In genomic region chr16:38941275-38941674, GRCm38 (mm10) we compare ENCODE assay signal across 12 mouse cellular contexts. TPM values are rescaled to one million over a fixed set of nuclear protein-coding genes. Genes with fewer than 3 reads are reported as not detected.
DNase-seq lines count a peak whose midpoint lies in the region; TF ChIP-seq lines count a peak whose summit lies in the region.
"Had no signal": no experiment of that assay in that cellular context is flagged by ENCODE, and none has a peak within 500 bp of the region (broad histone marks: within the 10 kb centered on the region; RNA-seq: fewer than 3 reads in every experiment).

No protein-coding gene starts in this region.

- intact Hi-C loops in left cerebral cortex, adult 2 months (cut with DNase I): no loop called here

- H3K4me3 ChIP-seq in left cerebral cortex, adult 2 months: no peak overlapping the region
- H3K4me3 ChIP-seq: embryonic facial prominence, embryonic 12.5 days; heart, embryonic 15.5 days; limb, embryonic 13.5 days had no signal

- no peak for TF ChIP-seq CTCF in left cerebral cortex, adult 2 months (IDR thresholded peaks at IDR 0.05)

- peak; percentile 43 for DNase-seq in cerebellum, adult 11-12 months
- DNase-seq in cerebellum, adult 8-10 months: no peak
- peak; percentile 72 to 77 for DNase-seq in frontal cortex, adult 2 months (ENCODE audit: extremely low spot score in 1 of 2, low spot score in 1 of 2)
- peak; percentile 34 to 65 for DNase-seq in left cerebral cortex, adult 2 months (ENCODE audit: extremely low spot score in 1 of 2, low spot score in 2 of 2)
- DNase-seq in retina, embryonic 14.5 days (ENCODE audit: low spot score): peak; percentile 79
- DNase-seq in thymus, postnatal 14 days: no peak
- no peak for DNase-seq in spleen, postnatal 14 days (ENCODE audit: low spot score in 2 of 2)
- DNase-seq in spleen, adult 12 weeks (ENCODE audit: low spot score): no peak

- H3K27ac ChIP-seq in left cerebral cortex, adult 2 months: peak overlapping the region; percentile 71
- H3K27ac ChIP-seq: embryonic facial prominence, embryonic 12.5 days; heart, embryonic 15.5 days; limb, embryonic 13.5 days; stomach, postnatal 0 days had no signal

RNA-seq across cellular contexts. Expression of gene Igsf11, which starts 48.8 kb away (rescaled TPM):
- polyA plus RNA-seq in frontal cortex, adult 2 months (2012; rRNA removed): 35.6 and 37.4 TPM in 2 replicates
- 10 to 100 TPM; 37.7 to 49.5 TPM for total RNA-seq in left cerebral cortex, adult 2 months (2021)

Comparison
In these comparisons a context has a peak if more than half of its experiments do, and no peak if none do; other contexts are left out.
1. DNase-seq: peak in cerebellum, adult 11-12 months (single experiment), frontal cortex, adult 2 months (2 of 2), left cerebral cortex, adult 2 months (2 of 2) and retina, embryonic 14.5 days (single experiment); none in cerebellum, adult 8-10 months (single experiment), thymus, postnatal 14 days (single experiment), spleen, postnatal 14 days (0 of 2) and spleen, adult 12 weeks (single experiment).